Mouse (Mus musculus) induced T-regulatory cell, adult 2 months (primary cell): Measurements from ENCODE around the gene Lrrc8c.

Source experiments
- DNase-seq: peaks from one replicate; pipeline ENCODE4 v3.0.0-alpha.2; 2012; ENCODE audit warnings: low read depth

The Lrrc8c gene

GRCm38 (mm10) chr5:105519096-105519975 lies at the start of gene Lrrc8c:
TSS of gene Lrrc8c (plus strand) at chr5:105519388.
- peak; percentile 92 for DNase-seq

GRCm38 (mm10) chr5:105472983-105473705 lies 46.0 kb upstream of the Lrrc8c start:
- no peak for DNase-seq

- no peak for DNase-seq
Observed at GRCm38 (mm10) chr5:105477527-105477926, 41.7 kb upstream of the Lrrc8c start.

- DNase-seq: no peak
Observed at GRCm38 (mm10) chr5:105479673-105480072, 39.5 kb upstream of the Lrrc8c start.

GRCm38 (mm10) chr5:105480561-105480960 lies 38.6 kb upstream of the Lrrc8c start:
- no peak for DNase-seq

- DNase-seq: no peak
Observed at GRCm38 (mm10) chr5:105483632-105484031, 35.6 kb upstream of the Lrrc8c start.

- no peak for DNase-seq
Observed at GRCm38 (mm10) chr5:105484247-105484646, 34.9 kb upstream of the Lrrc8c start.

- DNase-seq: no peak
Observed at GRCm38 (mm10) chr5:105484891-105485290, 34.3 kb upstream of the Lrrc8c start.

- no peak for DNase-seq
Observed at GRCm38 (mm10) chr5:105490211-105490610, 29.0 kb upstream of the Lrrc8c start.

- peak; percentile 46 for DNase-seq
Observed at GRCm38 (mm10) chr5:105491389-105491788, 27.8 kb upstream of the Lrrc8c start.

- DNase-seq: peak; percentile 81
Observed at GRCm38 (mm10) chr5:105492367-105493246, 26.6 kb upstream of the Lrrc8c start.

GRCm38 (mm10) chr5:105493377-105493776 lies 25.8 kb upstream of the Lrrc8c start:
- DNase-seq: no peak

GRCm38 (mm10) chr5:105494246-105494917 lies 24.8 kb upstream of the Lrrc8c start:
- peak; percentile 29 for DNase-seq

GRCm38 (mm10) chr5:105494918-105495901 lies 24.0 kb upstream of the Lrrc8c start:
- peak; percentile 97 for DNase-seq

GRCm38 (mm10) chr5:105496133-105496532 lies 23.1 kb upstream of the Lrrc8c start:
- peak; percentile 61 for DNase-seq

GRCm38 (mm10) chr5:105496586-105496985 lies 22.6 kb upstream of the Lrrc8c start:
- no peak for DNase-seq

GRCm38 (mm10) chr5:105498429-105499000 lies 20.7 kb upstream of the Lrrc8c start:
- DNase-seq: peak; percentile 10

GRCm38 (mm10) chr5:105499396-105499795 lies 19.8 kb upstream of the Lrrc8c start:
- peak; percentile 65 for DNase-seq

GRCm38 (mm10) chr5:105500132-105501121 lies 18.8 kb upstream of the Lrrc8c start:
- DNase-seq: peak; percentile 77
